Mouse (Mus musculus) midbrain, embryonic 14.5 days (tissue): Measurements from ENCODE around the gene Stard13. TPM values are rescaled to one million over a fixed set of nuclear protein-coding genes. Genes with fewer than 3 reads are reported as not detected.

Experiments
- ATAC-seq: fragments of 200-750 bp; cut with Nextera tagmentation; 2 replicates; pipeline ENCODE4 v1.8.0; 2017; ENCODE audit warnings: moderate number of reproducible peaks, moderate library complexity; ENCODE audit not compliant: low FRiP score, low TSS enrichment
- DNase-seq: peaks from one replicate; pipeline ENCODE4 v3.0.0-alpha.2; 2015
- H3K27ac ChIP-seq: fragments of 300-500 bp; sonication (generic); replicated peaks from 2 replicates; pipeline ENCODE4 v1.5.1; 2014; ENCODE audit warnings: mild to moderate bottlenecking, low read depth, low read length, moderate library complexity
- H3K27me3 ChIP-seq: fragments of 300-500 bp; sonication (generic); 2 replicates; pipeline ENCODE4 v1.6.1; 2014; ENCODE audit warnings: low read length, control low read depth, mixed read lengths; ENCODE audit not compliant: control insufficient read depth, insufficient read depth
- H3K36me3 ChIP-seq: fragments of 300-500 bp; sonication (generic); 2 replicates; pipeline ENCODE4 v1.6.1; 2014; ENCODE audit warnings: low read length, control low read depth; ENCODE audit not compliant: control insufficient read depth, insufficient read depth
- H3K4me1 ChIP-seq: fragments of 300-500 bp; sonication (generic); 2 replicates; pipeline ENCODE4 v1.6.1; 2014; ENCODE audit warnings: mild to moderate bottlenecking, antibody characterized with exemption, low read length, control low read depth; ENCODE audit not compliant: control insufficient read depth, insufficient read depth
- H3K4me2 ChIP-seq: fragments of 300-500 bp; sonication (generic); 2 replicates; pipeline ENCODE4 v1.6.1; 2014; ENCODE audit warnings: mild to moderate bottlenecking, low read length, moderate library complexity
- H3K4me3 ChIP-seq: fragments of 300-500 bp; sonication (generic); replicated peaks from 2 replicates; pipeline ENCODE4 v1.5.1; 2014; ENCODE audit warnings: low read depth, low read length
- H3K9ac ChIP-seq: fragments of 300-500 bp; sonication (generic); replicated peaks from 2 replicates; pipeline ENCODE4 v1.6.1; 2014; ENCODE audit warnings: mild to moderate bottlenecking, low read length, moderate library complexity
- H3K9me3 ChIP-seq: fragments of 300-500 bp; sonication (generic); 2 replicates; pipeline ENCODE4 v1.6.1; 2016; ENCODE audit warnings: low read length, control low read depth, mixed read lengths; ENCODE audit not compliant: control insufficient read depth
- WGBS: fragments of 180-500 bp; shearing (Covaris S2); extraction: QIAGEN DNeasy Blood & Tissue Kit; methylation state at CpG from one replicate; pipeline ENCODE4 v1.1.7; 2014; 5-methylcytosine and 5-hydroxymethylcytosine counted together
- polyA plus RNA-seq: library from polyadenylated mRNA; unstranded; fragments of >200 nt; fragmentation: Nextera tagmentation; extraction: Ambion mirVana; gene quantifications from 2 replicates; pipeline ENCODE4 v1.2.1, GENCODE M21; 2014

The Stard13 gene
- polyA plus RNA-seq, 1 experiment from 2014 or later, result 2.8 TPM

DNA sequence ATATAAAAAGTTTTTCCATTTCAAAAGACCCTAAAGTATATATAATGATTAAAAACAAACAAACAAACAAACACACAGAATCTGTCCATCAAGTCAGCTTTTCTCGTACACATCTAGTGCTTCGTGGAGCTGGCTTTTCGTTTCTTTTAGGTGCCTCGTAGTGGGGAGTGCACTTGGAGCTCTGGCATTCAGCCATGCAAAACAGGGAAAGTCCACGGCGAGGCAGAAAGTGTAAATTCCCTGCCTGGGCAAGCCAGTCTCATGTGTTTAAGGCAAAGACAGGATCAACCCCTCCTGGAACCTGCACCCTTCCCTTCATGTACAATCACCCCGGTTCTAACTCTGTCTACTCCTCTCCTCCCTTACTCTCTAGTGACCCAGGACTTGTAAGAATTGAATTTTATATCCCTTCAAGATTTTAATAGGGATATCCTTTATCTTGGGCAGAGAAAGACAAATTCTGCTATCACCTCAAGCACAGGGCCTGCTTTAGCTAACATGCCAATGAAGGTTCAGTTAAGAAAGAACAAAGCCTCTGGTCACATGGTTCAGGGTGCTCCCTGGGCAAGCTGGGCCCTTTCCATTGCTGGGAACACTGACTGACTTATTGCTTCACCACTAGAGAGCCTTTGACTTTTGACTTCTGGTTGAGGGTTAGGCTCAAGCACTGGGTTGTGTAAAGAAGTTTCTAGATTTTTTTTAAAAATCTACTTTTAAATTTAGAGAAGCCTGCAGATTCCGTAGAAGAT, 98.4 kb downstream of the Stard13 start:
- Histone ChIP-seq H3K4me1 (no peaks in the 10 kb centered on the region), H3K36me3 (no peaks in the 10 kb centered on the region), H3K4me2 (no peak overlapping the region), H3K9me3 (no peaks in the 10 kb centered on the region), H3K9ac (no peak overlapping the region), H3K4me3 (no peak overlapping the region), H3K27ac (no peak overlapping the region), H3K27me3 (no peaks in the 10 kb centered on the region)
- no peak for DNase-seq
- no peak for ATAC-seq
- 83% methylated on average over 8 of the region's 8 CpGs for WGBS

DNA sequence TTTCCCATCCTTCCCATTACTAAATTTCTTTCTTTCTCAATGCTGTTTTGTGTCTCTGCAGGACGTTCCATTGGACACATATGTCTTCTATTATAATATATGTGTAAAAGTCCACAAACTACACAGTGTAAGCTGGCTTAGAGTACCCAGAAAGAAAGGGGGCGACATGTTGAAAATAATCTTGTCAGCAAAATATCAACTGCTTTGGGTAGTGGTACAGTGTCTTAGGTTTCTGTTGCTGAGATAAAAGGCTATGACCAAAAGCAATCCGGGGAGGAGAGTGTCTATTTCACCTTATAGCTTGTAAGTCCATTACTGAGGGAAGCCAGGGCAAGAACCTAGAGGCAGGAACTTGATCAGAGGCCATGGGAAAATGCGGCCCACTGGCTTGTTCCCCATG, 99.4 kb downstream of the Stard13 start:
- Histone ChIP-seq H3K27ac (no peak overlapping the region), H3K4me2 (no peak overlapping the region), H3K9me3 (no peaks in the 10 kb centered on the region), H3K4me1 (no peaks in the 10 kb centered on the region), H3K27me3 (no peaks in the 10 kb centered on the region), H3K9ac (no peak overlapping the region), H3K36me3 (no peaks in the 10 kb centered on the region), H3K4me3 (no peak overlapping the region)
- 94% methylated on average over 4 of the region's 4 CpGs for WGBS
- no peak for DNase-seq
- no peak for ATAC-seq

DNA sequence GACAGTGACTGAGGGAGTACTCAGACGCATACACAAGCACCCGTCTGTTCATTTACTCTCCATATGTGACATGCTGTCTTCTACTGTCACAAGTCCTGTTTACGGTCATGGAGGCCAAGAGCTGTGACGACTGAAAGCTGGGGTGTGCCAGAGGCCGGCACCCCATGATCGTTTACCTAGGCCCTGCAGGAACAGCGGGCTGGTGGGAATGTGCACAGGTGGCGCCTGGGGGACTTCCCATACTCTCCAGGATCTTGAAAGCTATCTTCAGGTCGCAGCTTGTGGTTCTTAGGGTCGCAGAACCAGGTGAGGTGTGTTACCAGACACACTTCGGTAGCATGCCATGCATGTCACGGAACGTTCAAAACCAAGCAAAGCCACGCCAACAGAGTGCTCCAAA, 99.9 kb downstream of the Stard13 start:
- ATAC-seq (no peak), DNase-seq (no peak)
- no peak overlapping the region for H3K27ac ChIP-seq
- H3K4me2 ChIP-seq, result no peak overlapping the region
- WGBS, result 92% methylated on average over 14 of the region's 14 CpGs
- H3K27me3 ChIP-seq, result no peaks in the 10 kb centered on the region
- no peak overlapping the region for H3K9ac ChIP-seq
- no peaks in the 10 kb centered on the region for H3K4me1 ChIP-seq
- H3K36me3 ChIP-seq, result no peaks in the 10 kb centered on the region
- H3K4me3 ChIP-seq, result no peak overlapping the region
- H3K9me3 ChIP-seq, result no peaks in the 10 kb centered on the region

DNA sequence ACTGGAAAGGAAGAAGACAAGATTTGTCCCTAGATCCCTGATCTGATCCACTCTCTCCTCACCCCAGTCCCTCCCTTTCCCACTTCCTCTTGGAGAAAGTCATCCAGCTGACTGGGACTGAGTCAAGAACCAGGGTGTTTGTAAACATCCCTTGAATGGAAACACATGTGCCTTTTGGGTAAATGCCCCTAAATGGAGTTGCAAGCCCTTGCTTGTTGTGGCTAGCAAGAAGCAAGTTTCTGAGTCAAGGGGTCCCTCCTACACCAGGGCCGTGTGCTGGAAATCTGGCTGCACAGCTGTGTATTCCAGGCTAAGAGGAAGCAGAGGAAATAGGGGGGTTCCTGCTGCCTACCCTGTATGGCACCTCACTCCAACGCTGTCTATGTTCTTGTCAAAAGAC, 103.9 kb downstream of the Stard13 start:
- WGBS, result 85% methylated on average over 2 of the region's 2 CpGs
- no peak for ATAC-seq
- no peaks in the 10 kb centered on the region for H3K9me3 ChIP-seq

DNA sequence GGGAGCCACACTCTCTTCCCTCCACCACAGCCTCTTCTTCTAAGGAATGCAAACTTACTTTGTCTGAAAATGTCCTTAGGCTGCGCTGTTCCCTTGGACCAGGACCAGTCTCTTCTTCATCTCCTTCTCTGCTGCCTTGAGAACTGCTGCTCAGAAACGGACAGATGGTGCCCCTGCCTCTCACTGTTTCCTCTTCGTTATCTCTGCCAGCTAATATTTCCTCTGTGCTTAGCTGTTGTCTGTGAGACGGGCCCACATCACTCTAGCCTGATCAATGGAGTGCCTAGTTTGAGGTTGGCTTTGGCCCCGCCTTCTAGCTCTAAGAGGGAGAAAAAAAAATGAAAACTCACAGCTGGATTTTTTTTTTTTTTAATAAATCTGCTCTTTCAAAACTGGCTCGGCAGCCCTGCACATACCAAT, 106.3 kb downstream of the Stard13 start:
- H3K9ac ChIP-seq, result no peak overlapping the region

More for the DNA sequence above, 103.9 kb downstream of the Stard13 start:
- Histone ChIP-seq H3K27me3 (no peaks in the 10 kb centered on the region), H3K9ac (no peak overlapping the region), H3K4me3 (no peak overlapping the region), H3K4me1 (no peaks in the 10 kb centered on the region), H3K27ac (no peak overlapping the region), H3K36me3 (no peaks in the 10 kb centered on the region), H3K4me2 (no peak overlapping the region)
- DNase-seq, result no peak

DNA sequence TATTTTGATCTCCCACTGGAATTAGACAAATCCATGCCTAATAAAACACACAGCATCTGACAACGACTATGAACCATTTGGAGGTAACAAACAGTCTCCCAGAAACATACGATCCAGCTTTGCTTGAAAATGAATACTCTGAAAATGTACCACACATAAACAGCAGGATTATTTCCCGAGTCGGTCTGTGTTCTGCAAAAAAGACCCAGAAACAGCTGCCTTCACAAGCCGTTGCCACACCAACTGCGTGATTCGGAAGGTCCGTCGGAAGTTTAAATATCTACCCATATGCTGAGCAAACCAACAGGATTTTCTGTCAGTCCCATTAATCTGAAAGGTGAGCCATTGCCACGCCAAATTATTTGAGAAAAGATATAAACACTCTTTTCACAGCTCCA, 107.0 kb downstream of the Stard13 start:
- no peaks in the 10 kb centered on the region for H3K36me3 ChIP-seq
- H3K27ac ChIP-seq, result no peak overlapping the region
- no peak overlapping the region for H3K4me3 ChIP-seq
- H3K27me3 ChIP-seq, result no peaks in the 10 kb centered on the region
- H3K4me2 ChIP-seq, result no peak overlapping the region
- H3K9me3 ChIP-seq, result no peaks in the 10 kb centered on the region
- no peak overlapping the region for H3K9ac ChIP-seq
- DNase-seq (no peak), ATAC-seq (no peak)
- WGBS, result 83% methylated on average over 10 of the region's 10 CpGs
- no peaks in the 10 kb centered on the region for H3K4me1 ChIP-seq

More for the DNA sequence above, 106.3 kb downstream of the Stard13 start:
- Histone ChIP-seq H3K4me1 (no peaks in the 10 kb centered on the region), H3K27ac (no peak overlapping the region), H3K36me3 (no peaks in the 10 kb centered on the region), H3K4me2 (no peak overlapping the region), H3K27me3 (no peaks in the 10 kb centered on the region), H3K4me3 (no peak overlapping the region), H3K9me3 (no peaks in the 10 kb centered on the region)
- ATAC-seq (no peak), DNase-seq (no peak)
- WGBS, result 64% methylated on average over 6 of the region's 6 CpGs

DNA sequence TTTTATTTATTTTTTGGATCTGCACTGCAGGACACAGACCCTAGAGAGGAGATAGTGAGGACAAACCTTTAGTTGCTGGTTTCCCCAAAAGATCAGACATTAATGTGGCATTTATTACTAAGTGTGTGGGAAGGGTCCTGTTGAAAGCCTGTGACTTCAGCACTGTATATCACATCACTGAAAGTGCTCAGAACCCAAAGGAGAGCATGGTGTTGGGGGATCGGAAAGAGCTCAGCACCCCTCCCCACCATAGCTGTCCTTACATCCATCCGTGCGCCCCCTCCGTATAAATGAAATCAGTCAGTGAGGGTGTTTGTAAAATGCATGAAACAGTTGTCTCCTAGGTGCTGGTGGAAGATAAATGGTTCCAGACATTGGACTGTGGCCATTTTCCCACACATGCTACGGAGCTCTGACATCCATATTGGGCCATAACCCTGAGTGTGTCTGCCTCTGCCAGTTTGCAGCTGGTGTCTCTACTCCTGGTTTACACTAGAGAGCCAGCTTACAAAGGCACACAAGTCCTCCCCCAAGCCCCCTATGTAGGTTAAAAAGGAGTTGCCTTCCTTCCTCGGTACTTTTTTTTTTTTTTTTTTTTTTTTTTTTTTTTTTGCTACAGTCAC, 107.5 kb downstream of the Stard13 start:
- no peak for DNase-seq
- H3K9me3 ChIP-seq, result no peaks in the 10 kb centered on the region
- H3K27ac ChIP-seq, result no peak overlapping the region
- no peak overlapping the region for H3K4me2 ChIP-seq
- H3K4me3 ChIP-seq, result no peak overlapping the region
- H3K9ac ChIP-seq, result no peak overlapping the region
- no peaks in the 10 kb centered on the region for H3K36me3 ChIP-seq
- no peaks in the 10 kb centered on the region for H3K27me3 ChIP-seq
- 82% methylated on average over 6 of the region's 6 CpGs for WGBS
- no peaks in the 10 kb centered on the region for H3K4me1 ChIP-seq
- ATAC-seq, result no peak

DNA sequence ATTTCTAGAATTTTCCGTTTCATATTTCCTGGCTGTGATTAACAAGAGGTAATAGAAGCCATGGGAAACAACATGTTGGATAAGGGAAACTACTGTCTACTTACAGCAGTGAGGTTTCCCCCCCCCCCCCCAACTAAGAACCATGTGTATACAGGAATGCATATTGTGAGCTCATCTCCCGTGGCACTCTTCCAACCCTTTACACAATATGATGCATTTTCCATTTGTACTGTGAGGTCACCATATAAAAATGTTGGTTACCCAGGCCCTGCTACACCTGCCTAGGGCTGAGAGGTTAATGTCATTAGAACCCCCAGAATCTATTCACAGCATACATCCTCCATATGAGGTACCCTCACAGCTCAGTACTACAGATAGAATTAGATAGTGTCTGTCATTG, 115.8 kb downstream of the Stard13 start:
- Histone ChIP-seq H3K4me1 (no peaks in the 10 kb centered on the region), H3K4me2 (no peak overlapping the region), H3K27ac (no peak overlapping the region), H3K27me3 (no peaks in the 10 kb centered on the region), H3K4me3 (no peak overlapping the region), H3K9ac (no peak overlapping the region), H3K9me3 (no peaks in the 10 kb centered on the region), H3K36me3 (no peaks in the 10 kb centered on the region)
- WGBS, result 89% methylated on average over 2 of the region's 2 CpGs
- no peak for ATAC-seq
- no peak for DNase-seq
